Mouse (Mus musculus): Measurements from ENCODE around the gene Ly6f. TPM values are rescaled to one million over a fixed set of nuclear protein-coding genes. Genes with fewer than 3 reads are reported as not detected.

Ly6f gene
- not detected in 2 replicates for polyA plus RNA-seq (2012; rRNA removed)

DNA sequence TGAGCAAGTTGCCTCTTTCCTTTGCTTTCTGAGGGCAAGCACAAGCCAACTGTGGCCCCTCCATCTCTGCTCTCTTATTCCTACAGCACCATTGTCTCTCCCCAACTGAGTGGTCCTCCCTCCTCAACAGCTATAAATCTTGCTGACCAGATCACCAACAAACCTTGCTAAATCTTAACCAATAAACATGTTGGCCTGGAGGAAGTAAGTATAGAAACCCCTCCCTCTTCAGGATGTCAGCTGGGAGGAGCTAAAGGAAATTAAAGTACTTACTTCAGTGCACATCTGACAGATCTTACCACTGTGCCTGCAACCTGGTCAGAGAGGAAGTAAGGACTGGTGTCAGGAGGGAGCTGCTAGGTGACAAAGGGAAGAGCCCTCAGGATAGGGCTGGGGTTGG, at the start of gene Ly6f:
Ly6f (plus strand) TSS at position 301 of the 400 bp plus-strand sequence.
- Histone ChIP-seq H3K4me1 (ENCODE audit: control insufficient read depth, insufficient read depth, low read length) (no peaks in the 10 kb centered on the region), H3K4me3 (ENCODE audit: insufficient read depth, low read length) (no peak within 1 kb of the TSS), H3K27ac (ENCODE audit: insufficient read depth, low read length) (no peak within 1 kb of the TSS)
- TF ChIP-seq CTCF (IDR thresholded peaks at IDR 0.05; ENCODE audit: extremely low read depth, insufficient read depth, low read length) (no peak), POLR2A (IDR thresholded peaks at IDR 0.05; ENCODE audit: extremely low read depth, insufficient read depth, low read length) (no peak)

DNA sequence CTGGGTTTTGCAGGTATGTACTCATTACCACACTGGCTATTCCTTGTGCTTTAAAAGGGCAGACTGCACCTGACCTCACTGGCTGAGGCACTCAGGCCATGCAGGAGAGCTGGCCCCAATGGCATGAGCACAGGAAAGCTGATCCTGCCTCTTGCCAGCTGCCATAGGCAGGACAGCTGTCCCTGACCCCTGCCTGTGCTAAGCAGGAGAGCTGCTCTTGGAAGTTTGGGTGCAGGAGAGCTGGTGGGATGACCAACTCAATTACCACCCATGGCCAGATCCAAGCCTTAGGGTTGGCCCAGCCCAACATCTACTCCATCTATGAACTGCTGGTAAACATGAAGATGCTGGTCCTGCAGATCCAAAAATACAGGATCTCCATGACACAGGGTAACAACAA, 46.3 kb upstream of the Ly6f start:
- TF ChIP-seq CTCF (IDR thresholded peaks at IDR 0.05; ENCODE audit: extremely low read depth, insufficient read depth, low read length) (no peak), POLR2A (IDR thresholded peaks at IDR 0.05; ENCODE audit: extremely low read depth, insufficient read depth, low read length) (no peak)
- Histone ChIP-seq H3K27ac (ENCODE audit: insufficient read depth, low read length) (no peak overlapping the region), H3K4me1 (ENCODE audit: control insufficient read depth, insufficient read depth, low read length) (no peaks in the 10 kb centered on the region), H3K4me3 (ENCODE audit: insufficient read depth, low read length) (no peak overlapping the region)

DNA sequence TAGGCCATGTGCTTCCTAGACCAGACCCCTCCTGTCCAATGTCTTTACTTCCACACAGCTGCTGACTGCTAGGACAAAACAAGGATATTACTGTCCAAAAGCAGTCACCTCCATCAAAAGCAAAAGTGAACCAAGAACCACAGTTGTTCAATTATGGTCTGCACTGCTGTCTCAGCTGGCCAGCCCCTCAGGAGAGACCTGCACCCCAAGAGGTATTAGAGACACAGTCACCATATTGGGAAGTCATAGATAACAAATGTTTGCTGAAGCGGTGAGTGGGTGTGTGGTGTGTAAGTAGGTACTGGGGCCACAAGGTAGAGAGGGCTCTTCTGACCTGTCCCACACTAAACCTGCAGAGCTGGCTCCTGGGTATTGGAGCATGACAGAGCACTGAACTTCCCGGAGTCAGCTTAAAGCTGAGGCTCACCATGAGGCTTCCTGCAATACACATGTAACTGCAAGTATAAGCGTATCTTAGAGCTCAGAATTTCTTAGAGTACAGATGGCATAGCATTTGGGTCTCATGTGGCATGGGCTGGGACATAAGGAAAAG, 30.4 kb upstream of the Ly6f start:
- H3K4me1 ChIP-seq (ENCODE audit: control insufficient read depth, insufficient read depth, low read length) = no peaks in the 10 kb centered on the region
- H3K4me3 ChIP-seq (ENCODE audit: insufficient read depth, low read length) = no peak overlapping the region
- TF ChIP-seq POLR2A (IDR thresholded peaks at IDR 0.05; ENCODE audit: extremely low read depth, insufficient read depth, low read length) (no peak), CTCF (IDR thresholded peaks at IDR 0.05; ENCODE audit: extremely low read depth, insufficient read depth, low read length) (no peak)
- H3K27ac ChIP-seq (ENCODE audit: insufficient read depth, low read length) = no peak overlapping the region

DNA sequence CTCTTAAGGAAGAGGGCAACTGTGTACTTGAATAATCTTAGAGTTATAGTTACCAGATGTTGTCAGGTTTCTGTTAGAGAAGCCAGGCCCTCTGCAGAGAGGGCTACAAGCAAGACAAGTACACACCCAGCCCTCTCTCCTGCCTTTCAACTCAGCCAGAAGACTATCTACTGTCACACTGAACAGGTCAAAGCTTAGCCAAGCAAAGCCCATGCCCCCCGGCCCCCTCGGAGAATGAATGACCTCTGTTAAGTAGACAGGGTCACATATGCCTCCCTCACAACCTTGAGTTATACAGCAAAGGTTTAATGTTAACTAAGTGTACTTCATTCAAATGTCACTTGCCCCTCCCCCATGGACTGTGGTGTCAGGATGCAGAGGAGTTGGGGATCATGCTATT, 27.7 kb upstream of the Ly6f start:
- Histone ChIP-seq H3K27ac (ENCODE audit: insufficient read depth, low read length) (no peak overlapping the region), H3K4me1 (ENCODE audit: control insufficient read depth, insufficient read depth, low read length) (no peaks in the 10 kb centered on the region), H3K4me3 (ENCODE audit: insufficient read depth, low read length) (no peak overlapping the region)
- no peak for TF ChIP-seq POLR2A (IDR thresholded peaks at IDR 0.05; ENCODE audit: extremely low read depth, insufficient read depth, low read length)
- no peak for TF ChIP-seq CTCF (IDR thresholded peaks at IDR 0.05; ENCODE audit: extremely low read depth, insufficient read depth, low read length)

DNA sequence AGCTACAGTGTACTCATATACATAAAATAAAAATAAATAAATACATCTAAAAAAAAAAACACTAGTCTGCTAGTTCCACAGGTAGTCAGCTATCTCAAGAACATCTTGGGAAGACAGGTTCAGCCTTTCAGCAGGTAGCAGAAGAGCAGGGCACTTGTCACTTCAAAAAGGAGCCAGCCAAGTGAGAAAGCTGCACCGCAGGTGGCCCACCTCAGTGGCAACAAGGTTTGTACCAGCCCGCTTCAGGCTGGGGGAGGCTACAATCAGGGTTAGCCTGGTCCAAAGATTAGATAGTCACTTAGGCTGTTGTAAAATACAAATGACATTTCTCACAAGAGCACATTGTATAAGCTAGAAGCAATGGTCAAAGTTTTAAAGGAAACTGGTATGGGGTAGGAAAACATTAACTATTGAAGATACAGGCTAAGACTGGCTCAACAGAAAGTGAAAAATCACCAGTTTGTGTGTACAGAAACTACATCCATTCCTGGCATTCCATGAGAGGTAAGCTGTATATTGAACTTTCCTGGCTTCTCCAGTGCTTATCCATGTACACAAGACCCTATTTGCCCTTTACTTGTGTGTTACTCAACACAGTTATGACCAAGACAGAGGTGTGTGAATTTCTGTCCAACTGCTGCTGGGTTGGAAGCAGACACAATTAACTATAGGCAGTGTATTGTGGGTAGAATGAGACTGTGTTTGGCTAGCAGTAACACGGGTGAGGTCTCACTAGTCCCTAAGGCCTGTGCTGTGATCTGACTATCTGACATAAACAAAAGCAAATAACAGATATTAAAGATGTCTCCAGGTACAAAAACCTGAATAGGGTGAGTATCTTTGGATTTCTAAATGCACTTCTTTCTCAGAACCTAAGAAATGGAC, 25.2 kb upstream of the Ly6f start:
- Histone ChIP-seq H3K4me1 (ENCODE audit: control insufficient read depth, insufficient read depth, low read length) (no peaks in the 10 kb centered on the region), H3K27ac (ENCODE audit: insufficient read depth, low read length) (no peak overlapping the region), H3K4me3 (ENCODE audit: insufficient read depth, low read length) (no peak overlapping the region)
- TF ChIP-seq POLR2A (IDR thresholded peaks at IDR 0.05; ENCODE audit: extremely low read depth, insufficient read depth, low read length) = no peak
- TF ChIP-seq CTCF (IDR thresholded peaks at IDR 0.05; ENCODE audit: extremely low read depth, insufficient read depth, low read length) = no peak

DNA sequence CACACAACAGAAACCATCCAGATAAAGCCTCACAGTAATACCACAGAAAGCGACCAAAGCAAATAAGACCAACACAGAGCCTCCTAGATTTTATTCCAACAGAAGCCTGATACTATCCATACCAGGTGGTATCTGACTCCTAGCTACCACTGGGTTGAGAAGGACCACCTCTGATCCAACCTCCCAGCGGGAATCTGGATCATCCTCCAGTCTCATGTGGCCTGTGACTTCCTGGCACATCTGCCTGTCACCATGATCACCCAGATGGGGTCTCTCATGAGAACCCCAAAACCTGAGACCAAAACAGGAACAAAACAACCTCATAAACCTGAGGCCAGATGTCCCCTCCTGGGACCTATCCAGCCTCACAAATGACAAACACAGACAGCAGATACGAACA, 13.6 kb upstream of the Ly6f start:
- no peak for TF ChIP-seq POLR2A (IDR thresholded peaks at IDR 0.05; ENCODE audit: extremely low read depth, insufficient read depth, low read length)
- no peak for TF ChIP-seq CTCF (IDR thresholded peaks at IDR 0.05; ENCODE audit: extremely low read depth, insufficient read depth, low read length)
- no peak overlapping the region for H3K4me3 ChIP-seq (ENCODE audit: insufficient read depth, low read length)
- no peaks in the 10 kb centered on the region for H3K4me1 ChIP-seq (ENCODE audit: control insufficient read depth, insufficient read depth, low read length)
- H3K27ac ChIP-seq (ENCODE audit: insufficient read depth, low read length) = no peak overlapping the region

DNA sequence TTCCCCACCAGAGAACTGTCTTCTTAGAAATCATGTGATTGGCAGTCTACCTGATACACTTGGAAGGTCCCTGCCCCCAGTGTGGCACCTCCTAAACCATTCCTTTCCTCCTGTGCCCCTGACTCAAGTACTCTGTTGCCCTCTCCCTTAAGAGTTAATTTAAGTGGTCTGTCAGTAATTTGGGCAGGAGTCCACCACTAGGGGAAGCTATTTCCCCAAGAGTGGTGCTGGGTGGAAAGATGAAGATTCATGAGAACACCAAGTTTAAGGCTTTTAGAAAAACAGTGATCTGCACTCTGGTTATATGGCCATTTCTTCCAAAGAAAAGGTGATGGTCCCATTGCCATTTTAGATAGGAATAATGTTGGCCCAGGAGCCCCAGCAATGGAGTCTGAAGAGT, 2.4 kb upstream of the Ly6f start:
- H3K4me3 ChIP-seq (ENCODE audit: insufficient read depth, low read length) = no peak overlapping the region
- H3K27ac ChIP-seq (ENCODE audit: insufficient read depth, low read length) = no peak overlapping the region
- H3K4me1 ChIP-seq (ENCODE audit: control insufficient read depth, insufficient read depth, low read length) = no peaks in the 10 kb centered on the region
- TF ChIP-seq CTCF (IDR thresholded peaks at IDR 0.05; ENCODE audit: extremely low read depth, insufficient read depth, low read length) (no peak), POLR2A (IDR thresholded peaks at IDR 0.05; ENCODE audit: extremely low read depth, insufficient read depth, low read length) (no peak)

DNA sequence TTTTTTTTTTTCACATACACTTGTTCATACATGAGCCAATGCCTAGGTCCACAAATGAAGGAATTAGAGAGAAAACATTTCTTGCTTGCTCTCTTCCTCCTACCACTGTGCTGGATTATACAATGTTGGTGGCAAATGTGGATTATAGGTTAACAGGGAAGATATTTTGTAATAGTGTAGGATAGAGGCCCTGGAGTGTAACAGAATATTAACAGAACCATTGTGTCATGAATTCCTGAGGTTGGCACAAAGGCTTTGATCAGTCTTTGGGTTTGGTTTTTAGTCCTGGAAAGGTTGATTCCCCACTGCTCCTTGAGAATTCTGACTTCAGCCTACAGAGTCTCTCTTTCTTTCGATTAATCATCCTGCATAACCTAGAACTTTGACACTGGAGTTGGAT, 1.6 kb upstream of the Ly6f start:
- Histone ChIP-seq H3K4me1 (ENCODE audit: control insufficient read depth, insufficient read depth, low read length) (no peaks in the 10 kb centered on the region), H3K4me3 (ENCODE audit: insufficient read depth, low read length) (no peak overlapping the region), H3K27ac (ENCODE audit: insufficient read depth, low read length) (no peak overlapping the region)
- no peak for TF ChIP-seq CTCF (IDR thresholded peaks at IDR 0.05; ENCODE audit: extremely low read depth, insufficient read depth, low read length)
- no peak for TF ChIP-seq POLR2A (IDR thresholded peaks at IDR 0.05; ENCODE audit: extremely low read depth, insufficient read depth, low read length)

DNA sequence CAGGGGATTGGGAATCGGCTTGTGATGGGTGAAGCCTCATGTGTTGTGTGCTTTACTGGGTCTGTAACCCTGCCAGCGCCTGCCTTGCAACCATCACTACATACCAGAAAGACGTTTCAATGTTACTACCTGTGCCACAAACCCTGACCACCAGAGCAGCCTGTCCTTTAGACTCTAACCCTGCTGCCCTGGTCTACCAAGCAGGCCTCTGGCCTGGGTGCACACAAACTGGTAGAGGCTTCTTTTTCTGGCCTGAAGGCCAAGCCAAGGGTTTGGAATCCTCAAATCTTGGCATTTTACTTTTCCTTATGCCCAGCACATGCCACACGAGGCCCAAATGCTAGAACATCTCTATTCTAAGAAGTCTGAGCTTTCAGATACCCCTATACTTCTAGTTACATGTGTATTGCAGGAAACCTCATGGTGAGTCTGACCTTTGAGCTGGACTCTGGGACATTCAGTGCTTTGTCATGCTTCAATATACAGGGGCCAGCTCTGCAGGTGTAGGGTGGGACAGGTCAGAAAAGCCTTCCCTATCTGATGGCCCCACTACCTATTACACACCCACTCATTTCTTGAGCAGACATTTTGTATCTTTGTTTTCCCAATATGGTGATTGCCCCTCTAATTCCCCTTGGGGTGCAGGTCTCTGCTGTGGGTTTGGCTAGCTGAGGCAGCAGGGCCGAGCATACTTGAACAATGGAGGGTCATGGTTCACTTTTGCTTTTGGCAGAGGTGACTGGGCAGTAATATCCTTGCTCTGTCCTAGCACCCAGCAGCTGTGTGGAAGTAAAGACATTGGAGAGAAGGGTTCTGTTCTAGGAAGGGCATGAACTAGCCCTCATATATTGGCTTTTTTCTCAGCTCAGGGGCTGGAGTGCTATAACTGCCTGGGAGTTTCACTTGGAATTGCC, 952 bp downstream of the Ly6f start:
- TF ChIP-seq POLR2A (IDR thresholded peaks at IDR 0.05; ENCODE audit: extremely low read depth, insufficient read depth, low read length) (no peak), CTCF (IDR thresholded peaks at IDR 0.05; ENCODE audit: extremely low read depth, insufficient read depth, low read length) (no peak)
- H3K4me1 ChIP-seq (ENCODE audit: control insufficient read depth, insufficient read depth, low read length) = no peaks in the 10 kb centered on the region
- no peak overlapping the region for H3K4me3 ChIP-seq (ENCODE audit: insufficient read depth, low read length)
- H3K27ac ChIP-seq (ENCODE audit: insufficient read depth, low read length) = no peak overlapping the region

All from cortical plate, adult 2 months (tissue).